Mouse (Mus musculus) kidney, adult 2 months (tissue): ENCODE measurements around the gene Vmn2r83. TPM values are rescaled to one million over a fixed set of nuclear protein-coding genes. Genes with fewer than 3 reads are reported as not detected.
A peak's percentile ranks its signal among the peaks of the same experiment; 100 is the strongest.

Experiments
- DNase-seq: peaks from one replicate; pipeline ENCODE4 v3.0.0; 2021
- H3K27ac ChIP-seq: fragments of 200-500 bp; 2 replicates; pipeline ENCODE4 v1.5.1; 2012; ENCODE audit warnings: low read depth, low read length, control low read depth, inconsistent platforms; ENCODE audit not compliant: insufficient read depth
- H3K27me3 ChIP-seq: fragments of 200-500 bp; replicated peaks from 2 replicates; pipeline ENCODE4 v1.6.1; 2012; ENCODE audit warnings: mild to moderate bottlenecking, moderate library complexity, low read length, inconsistent platforms; ENCODE audit not compliant: control insufficient read depth, insufficient read depth
- H3K36me3 ChIP-seq: fragments of 200-500 bp; 2 replicates; pipeline ENCODE4 v1.6.1; 2012; ENCODE audit warnings: mild to moderate bottlenecking, moderate library complexity, low read length, inconsistent platforms; ENCODE audit not compliant: control insufficient read depth, insufficient read depth
- H3K4me1 ChIP-seq: fragments of 200-500 bp; 2 replicates; pipeline ENCODE4 v1.6.1; 2011; ENCODE audit warnings: low read length; ENCODE audit not compliant: control insufficient read depth, insufficient read depth
- H3K4me3 ChIP-seq: fragments of 200-500 bp; 2 replicates; pipeline ENCODE4 v1.5.1; 2011; ENCODE audit warnings: mild to moderate bottlenecking, low read depth, low read length, control low read depth; ENCODE audit not compliant: insufficient read depth
- CTCF ChIP-seq: fragments of 200-500 bp; conservative IDR thresholded peaks from 2 replicates; pipeline ENCODE4 v1.5.1; 2011; ENCODE audit warnings: low read depth, mild to moderate bottlenecking, control low read depth, low read length, moderate library complexity, mixed read lengths; ENCODE audit not compliant: insufficient read depth, insufficient read length
- POLR2A ChIP-seq: fragments of 200-500 bp; IDR thresholded peaks from one replicate; pipeline ENCODE4 v1.6.1; 2011; ENCODE audit warnings: low read depth, low read length, control low read depth
- WGBS: fragments of 180-500 bp; shearing (Covaris S2); methylation state at CpG from one replicate; pipeline ENCODE4 v1.1.7; 2018; 5-methylcytosine and 5-hydroxymethylcytosine counted together
- polyA plus RNA-seq: library from polyadenylated mRNA; depleted of rRNA; stranded (reverse); fragments of >200 nt; gene quantifications from 2 replicates; pipeline ENCODE4 v1.2.3, GENCODE M21; 2012; rRNA removed

Gene Vmn2r83
- polyA plus RNA-seq, 1 experiment: not detected

DNA sequence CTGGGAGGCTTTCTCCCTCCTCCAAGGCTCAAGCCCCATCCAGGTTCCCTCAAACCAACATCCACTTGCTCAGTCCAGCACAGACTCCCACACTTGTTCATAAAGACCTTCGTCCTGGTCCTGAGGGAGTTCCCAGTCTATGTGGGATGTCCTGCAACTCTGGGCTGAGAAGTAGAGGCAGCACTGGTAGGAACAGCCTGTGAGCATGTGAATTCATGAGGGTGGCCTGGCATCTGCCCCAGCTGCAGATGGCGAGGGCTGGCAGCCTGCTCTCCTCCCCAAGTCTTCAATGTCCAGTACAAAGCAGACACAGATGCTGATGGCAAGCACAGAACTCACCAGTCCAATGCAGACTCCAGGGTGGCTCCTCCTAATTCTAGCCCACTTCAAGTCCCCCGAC lies 69.8 kb downstream of the Vmn2r83 start:
- no peak overlapping the region for H3K4me3 ChIP-seq
- no peak for DNase-seq
- no peak for TF ChIP-seq POLR2A
- no peak for TF ChIP-seq CTCF
- H3K36me3 ChIP-seq: no peaks in the 10 kb centered on the region; the same call in 1 of the 2 replicates
- no peak overlapping the region for H3K27ac ChIP-seq
- H3K4me1 ChIP-seq: no peaks in the 10 kb centered on the region
- no peaks in the 10 kb centered on the region for H3K27me3 ChIP-seq
- 91% methylated on average over 3 of the region's 3 CpGs for WGBS

DNA sequence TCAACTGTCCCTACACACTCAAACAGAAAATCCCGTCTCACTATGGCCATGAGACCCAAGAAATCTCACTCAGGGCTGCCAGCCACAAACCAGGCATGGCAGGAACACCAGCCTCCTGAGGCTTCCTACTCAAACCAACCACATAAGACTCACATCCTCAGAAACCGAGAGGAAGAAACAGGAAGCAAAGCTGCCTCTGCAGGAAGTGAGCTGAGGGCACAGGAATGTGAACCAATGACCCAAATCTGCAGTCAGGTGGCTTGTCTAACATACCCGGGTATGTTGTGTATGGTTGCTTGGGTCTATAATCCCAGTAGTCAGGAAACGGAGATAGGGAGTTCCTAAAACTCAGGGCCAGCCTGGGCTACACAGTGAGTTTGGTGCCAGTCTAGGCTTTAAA lies 70.3 kb downstream of the Vmn2r83 start:
- Histone ChIP-seq H3K4me1 (no peaks in the 10 kb centered on the region), H3K27me3 (no peaks in the 10 kb centered on the region), H3K4me3 (no peak overlapping the region), H3K27ac (no peak overlapping the region), H3K36me3 (no peaks in the 10 kb centered on the region; the same call in 1 of the 2 replicates)
- TF ChIP-seq POLR2A (no peak), CTCF (no peak)
- WGBS: 37% methylated on average over 4 of the region's 4 CpGs
- peak; percentile 19 for DNase-seq

DNA sequence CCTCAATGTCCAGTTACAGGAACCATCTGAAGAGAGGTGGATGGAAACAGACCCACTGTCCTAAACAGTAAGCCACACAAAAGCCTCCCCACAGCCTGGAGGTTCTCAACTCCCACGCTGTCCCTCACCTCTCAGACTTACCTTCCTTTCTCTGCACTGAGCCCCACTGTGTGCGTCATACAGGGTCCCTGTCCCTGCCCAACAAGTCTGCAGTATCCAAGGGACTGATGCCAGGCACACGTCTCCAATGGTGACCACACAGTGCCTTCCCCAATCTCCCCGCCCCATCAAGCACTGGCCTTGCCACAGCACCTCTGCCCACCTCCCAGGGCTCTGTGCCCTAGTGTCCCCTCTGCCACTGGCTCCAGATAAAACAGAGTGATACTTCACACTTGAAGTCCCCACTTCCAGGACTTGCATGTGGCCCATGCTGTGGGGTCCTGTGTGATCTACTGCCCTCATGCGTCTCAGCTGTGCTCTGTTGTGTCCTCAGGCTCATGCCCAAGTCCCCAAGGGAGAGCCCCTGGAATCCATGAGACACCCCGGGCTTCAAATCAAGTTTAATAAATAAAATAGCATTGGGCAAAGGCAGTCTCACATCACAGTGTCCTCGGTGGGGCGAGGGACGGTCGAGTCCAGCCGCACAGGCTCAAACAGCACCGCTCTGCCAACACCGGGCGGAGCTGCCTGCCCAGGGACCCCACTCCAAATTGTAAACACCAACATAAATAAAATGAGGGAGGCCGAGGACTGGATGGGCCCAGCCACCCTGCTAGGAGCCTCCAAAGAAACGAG lies 71.4 kb downstream of the Vmn2r83 start:
- Histone ChIP-seq H3K27me3 (no peaks in the 10 kb centered on the region), H3K4me3 (no peak overlapping the region), H3K27ac (no peak overlapping the region), H3K36me3 (no peaks in the 10 kb centered on the region; the same call in 1 of the 2 replicates), H3K4me1 (no peaks in the 10 kb centered on the region)
- no peak for DNase-seq
- no peak for TF ChIP-seq CTCF
- no peak for TF ChIP-seq POLR2A
- 95% methylated on average over 16 of the region's 16 CpGs for WGBS

DNA sequence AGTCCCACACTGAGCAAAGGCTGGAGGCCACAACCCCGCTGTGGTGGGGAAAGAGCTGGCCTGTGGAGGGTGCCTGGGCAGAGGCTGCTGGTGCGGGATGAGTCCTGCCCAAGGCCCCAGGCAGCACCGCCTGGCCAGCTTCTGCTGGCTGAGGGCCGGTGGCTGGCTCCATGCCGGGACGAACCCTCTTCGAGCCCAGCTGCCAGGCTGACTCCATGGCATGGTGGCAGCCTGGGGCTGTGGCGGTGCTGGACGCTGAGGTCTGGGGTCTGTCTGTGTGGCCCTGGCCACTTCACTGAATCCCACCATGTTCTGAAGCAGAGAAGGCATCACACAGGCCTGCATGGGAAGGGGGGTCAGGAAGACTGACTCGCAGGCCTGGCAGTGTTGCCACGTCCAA lies 72.2 kb downstream of the Vmn2r83 start:
- no peaks in the 10 kb centered on the region for H3K27me3 ChIP-seq
- TF ChIP-seq CTCF (no peak), POLR2A (no peak)
- no peak for DNase-seq
- H3K27ac ChIP-seq: no peak overlapping the region
- WGBS: 91% methylated on average over 11 of the region's 11 CpGs
- H3K4me1 ChIP-seq: no peaks in the 10 kb centered on the region
- H3K4me3 ChIP-seq: no peak overlapping the region
- H3K36me3 ChIP-seq: no peaks in the 10 kb centered on the region; the same call in 1 of the 2 replicates

DNA sequence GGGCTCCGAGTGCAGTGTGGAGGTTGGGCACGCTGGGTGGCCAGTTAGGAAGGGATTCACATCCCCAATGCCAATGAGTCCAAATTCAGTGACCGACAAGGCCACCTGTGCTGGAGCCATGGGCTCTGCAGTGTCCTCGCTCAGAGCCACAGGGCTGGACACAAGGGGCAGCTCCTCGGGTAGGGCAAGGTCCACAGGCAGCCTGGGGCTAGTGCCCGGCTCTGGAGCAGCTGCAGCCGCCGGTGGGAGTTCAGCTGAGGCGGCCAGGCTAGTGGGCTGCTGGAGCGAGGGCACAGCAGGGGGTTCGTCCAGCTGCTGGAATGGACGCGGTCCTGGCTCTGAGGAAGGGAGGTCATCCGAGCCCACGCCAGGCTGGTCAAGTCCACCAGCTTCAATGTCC lies 73.0 kb downstream of the Vmn2r83 start:
- Histone ChIP-seq H3K36me3 (no peaks in the 10 kb centered on the region; the same call in 1 of the 2 replicates), H3K4me1 (no peaks in the 10 kb centered on the region), H3K4me3 (no peak overlapping the region), H3K27ac (no peak overlapping the region), H3K27me3 (no peaks in the 10 kb centered on the region)
- peak; percentile 77 for DNase-seq
- 70% methylated on average over 15 of the region's 15 CpGs for WGBS
- no peak for TF ChIP-seq POLR2A

DNA sequence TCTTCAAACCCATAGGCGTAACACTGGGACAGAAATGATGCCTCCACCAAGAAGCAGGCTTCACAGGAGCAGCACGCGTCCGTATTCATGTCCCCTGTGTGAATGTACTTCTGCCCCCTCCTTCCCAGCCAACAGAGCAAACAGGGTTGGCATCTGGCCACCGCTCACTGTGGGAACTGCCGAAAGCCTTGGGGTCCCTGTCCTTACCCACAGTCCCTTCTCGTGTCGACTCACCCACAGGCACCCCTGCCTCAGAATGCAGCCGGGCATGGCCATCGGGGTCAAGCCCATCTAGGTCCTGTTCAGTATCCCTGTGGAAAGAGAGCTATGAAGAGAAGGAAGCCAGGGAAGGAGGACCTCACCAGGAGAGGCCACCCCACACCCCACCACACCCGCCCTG lies 73.6 kb downstream of the Vmn2r83 start:
- DNase-seq: peak; percentile 34
- TF ChIP-seq POLR2A: no peak
- no peak for TF ChIP-seq CTCF
- Histone ChIP-seq H3K4me3 (no peak overlapping the region), H3K36me3 (no peaks in the 10 kb centered on the region; the same call in 1 of the 2 replicates), H3K27ac (no peak overlapping the region), H3K27me3 (no peaks in the 10 kb centered on the region), H3K4me1 (no peaks in the 10 kb centered on the region)
- 81% methylated on average over 11 of the region's 11 CpGs for WGBS

Other genes starting within 250 kb of the Vmn2r83 start
- gene Vmn2r81, start 221.0 kb upstream of the Vmn2r83 start, polyA plus RNA-seq: not detected in 2 replicates
- not detected in 2 replicates for gene Vmn2r82, start 112.2 kb upstream of the Vmn2r83 start, polyA plus RNA-seq
- gene Plpp2, start 65.1 kb downstream of the Vmn2r83 start, polyA plus RNA-seq: 58.1 and 66.2 TPM in 2 replicates
- 35.0 and 45.0 TPM in 2 replicates for gene Mier2, start 86.5 kb downstream of the Vmn2r83 start, polyA plus RNA-seq
- gene Theg, start 118.6 kb downstream of the Vmn2r83 start, polyA plus RNA-seq: 0.05 TPM in 1 of 2 replicates, not detected in the other
- gene C2cd4c, start 145.3 kb downstream of the Vmn2r83 start, polyA plus RNA-seq: 0.03 and 0.07 TPM in 2 replicates
- 0.97 and 1.6 TPM in 2 replicates for gene Shc2, start 169.2 kb downstream of the Vmn2r83 start, polyA plus RNA-seq
- 0.17 TPM in 1 of 2 replicates, not detected in the other for gene Odf3l2, start 177.0 kb downstream of the Vmn2r83 start, polyA plus RNA-seq
- 0.44 TPM in 1 of 2 replicates, not detected in the other for gene Madcam1, start 195.8 kb downstream of the Vmn2r83 start, polyA plus RNA-seq
- 60.3 and 75.2 TPM in 2 replicates for gene Tpgs1, start 200.6 kb downstream of the Vmn2r83 start, polyA plus RNA-seq
- 159 and 183 TPM in 2 replicates for gene Cdc34, start 213.5 kb downstream of the Vmn2r83 start, polyA plus RNA-seq
- gene Gzmm, start 220.3 kb downstream of the Vmn2r83 start, polyA plus RNA-seq: 0.34 and 0.94 TPM in 2 replicates
- gene Bsg, start 235.8 kb downstream of the Vmn2r83 start, polyA plus RNA-seq: 825 and 914 TPM in 2 replicates
- gene Hcn2, start 247.9 kb downstream of the Vmn2r83 start, polyA plus RNA-seq: 1.5 and 1.9 TPM in 2 replicates